Mouse (Mus musculus) myocyte (in vitro differentiated cells): ENCODE measurements around the gene Nrm. TPM values are rescaled to one million over a fixed set of nuclear protein-coding genes. Genes with fewer than 3 reads are reported as not detected.

Experiments used
- H3K27me3 ChIP-seq: one replicate; pipeline ENCODE4 v1.6.1; 2011; ENCODE audit not compliant: control insufficient read depth, insufficient read depth, insufficient read length
- H3K36me3 ChIP-seq: one replicate; pipeline ENCODE4 v1.6.1; 2011; ENCODE audit not compliant: control insufficient read depth, insufficient read depth
- H3K4me2 ChIP-seq: one replicate; pipeline ENCODE4 v1.6.1; 2011; ENCODE audit warnings: low read depth, control low read depth
- H3K4me3 ChIP-seq: one replicate; pipeline ENCODE4 v1.5.1; 2011; ENCODE audit warnings: mild to moderate bottlenecking, control low read depth, moderate library complexity
- H3K79me2 ChIP-seq: one replicate; pipeline ENCODE4 v1.6.1; 2011; ENCODE audit not compliant: control insufficient read depth, insufficient read depth
- H3ac ChIP-seq: one replicate; pipeline ENCODE4 v1.6.1; 2011; ENCODE audit not compliant: control insufficient read depth, insufficient read length
- CEBPB ChIP-seq: IDR thresholded peaks from 2 replicates; pipeline ENCODE4 v1.6.1; 2011; ENCODE audit warnings: mild to moderate bottlenecking, moderate library complexity; ENCODE audit not compliant: poor library complexity, insufficient read depth, severe bottlenecking
- E2F4 ChIP-seq: IDR thresholded peaks from one replicate; pipeline ENCODE4 v1.6.1; 2011; ENCODE audit warnings: mild to moderate bottlenecking, control low read depth, moderate library complexity; ENCODE audit not compliant: insufficient read depth
- MAX ChIP-seq: IDR thresholded peaks from one replicate; pipeline ENCODE4 v1.6.1; 2011; ENCODE audit warnings: low read depth, mild to moderate bottlenecking, control low read depth
- MYOD1 ChIP-seq, 3 experiments: IDR thresholded peaks; one replicate each; pipeline ENCODE4 v1.6.1; 2011; ENCODE audit warnings: control low read depth in 2 of 3, low read depth in 2 of 3, mild to moderate bottlenecking in 2 of 3, moderate library complexity in 1 of 3; ENCODE audit not compliant: insufficient read length in 2 of 3, control insufficient read depth in 1 of 3
- MYOG ChIP-seq, 3 experiments: IDR thresholded peaks; one replicate each; pipeline ENCODE4 v1.6.1; 2011; ENCODE audit warnings: control low read depth in 2 of 3, low read depth in 2 of 3, mild to moderate bottlenecking in 2 of 3; ENCODE audit not compliant: insufficient read length in 2 of 3, control insufficient read depth in 1 of 3, insufficient read depth in 1 of 3
- POLR2A ChIP-seq: IDR thresholded peaks from one replicate; pipeline ENCODE4 v1.6.1; 2011; ENCODE audit warnings: low read depth, mild to moderate bottlenecking, control low read depth, moderate library complexity; ENCODE audit not compliant: insufficient read length
- POLR2AphosphoS2 ChIP-seq: IDR thresholded peaks from one replicate; pipeline ENCODE4 v1.6.1; 2011; ENCODE audit warnings: low read depth, control low read depth; ENCODE audit not compliant: insufficient read length
- REST ChIP-seq: IDR thresholded peaks from one replicate; pipeline ENCODE4 v1.6.1; 2011; ENCODE audit warnings: mild to moderate bottlenecking, control low read depth, moderate library complexity; ENCODE audit not compliant: insufficient read depth, insufficient read length
- SRF ChIP-seq: IDR thresholded peaks from one replicate; pipeline ENCODE4 v1.6.1; 2011; ENCODE audit warnings: low read depth; ENCODE audit not compliant: control insufficient read depth, insufficient read length
- TCF12 ChIP-seq: IDR thresholded peaks from one replicate; pipeline ENCODE4 v1.6.1; 2011; ENCODE audit warnings: mild to moderate bottlenecking, control low read depth; ENCODE audit not compliant: poor library complexity, insufficient read depth, severe bottlenecking
- TCF3 ChIP-seq: IDR thresholded peaks from one replicate; pipeline ENCODE4 v1.6.1; 2011; ENCODE audit warnings: low read depth, control low read depth; ENCODE audit not compliant: insufficient read length
- USF1 ChIP-seq: IDR thresholded peaks from one replicate; pipeline ENCODE4 v1.6.1; 2011; ENCODE audit warnings: low read depth, mild to moderate bottlenecking, control low read depth, moderate library complexity
- polyA plus RNA-seq: library from polyadenylated mRNA; unstranded; fragments of >200 nt; fragmentation: generic; extraction: Trizol; gene quantifications from one replicate; pipeline ENCODE4 v1.2.1, GENCODE M21; 2012; ENCODE audit warnings: missing spikeins

Nrm gene
- polyA plus RNA-seq, 1 experiment: 18.5 TPM

DNA sequence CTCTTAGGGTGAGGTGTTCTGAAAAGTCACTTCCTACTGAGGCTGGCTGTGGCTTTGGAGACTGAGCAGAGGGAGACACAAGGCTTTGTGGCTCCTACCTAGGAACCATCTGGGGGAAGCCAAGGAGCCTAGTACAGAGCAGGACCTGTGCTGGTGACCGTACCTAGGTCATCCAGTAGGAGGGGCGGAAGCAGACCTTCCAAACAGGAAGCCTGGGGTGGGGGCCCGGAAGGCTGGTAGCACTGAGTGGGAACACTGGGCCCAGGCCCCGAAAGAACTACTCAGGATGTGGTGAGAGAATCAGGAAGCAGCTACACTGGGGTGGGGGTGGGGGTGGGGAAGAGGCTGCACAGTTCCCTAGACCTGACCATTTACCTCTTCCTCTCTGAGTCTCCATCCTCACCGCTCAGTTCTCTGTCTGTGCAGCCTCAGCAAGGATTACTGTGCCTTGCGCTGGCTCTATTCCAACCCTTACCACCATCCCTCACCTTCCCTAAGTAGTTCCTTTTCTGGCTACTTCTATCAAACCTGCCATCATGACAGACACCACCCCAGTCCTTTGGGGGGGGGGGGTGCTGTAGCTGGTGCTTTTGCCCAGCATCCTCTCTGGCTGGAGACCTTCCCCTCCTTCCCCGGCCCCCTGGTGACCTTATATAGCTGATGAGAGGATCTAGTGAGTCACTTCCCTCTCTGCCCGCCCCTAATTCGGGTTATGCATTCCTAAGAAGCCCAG lies 9.2 kb downstream of the Nrm start:
- H3K79me2 ChIP-seq: peaks cover 82% of the 10 kb centered on the region
- H3K4me2 ChIP-seq: peak overlapping the region; percentile 99
- peak overlapping the region; percentile 90 for H3K4me3 ChIP-seq
- TF ChIP-seq POLR2AphosphoS2 (peak; percentile 14), POLR2A (no peak), SRF (peak; percentile 65), REST (no peak)
- H3K27me3 ChIP-seq: no peaks in the 10 kb centered on the region
- no peak overlapping the region for H3ac ChIP-seq
- peaks cover 14% of the 10 kb centered on the region for H3K36me3 ChIP-seq

DNA sequence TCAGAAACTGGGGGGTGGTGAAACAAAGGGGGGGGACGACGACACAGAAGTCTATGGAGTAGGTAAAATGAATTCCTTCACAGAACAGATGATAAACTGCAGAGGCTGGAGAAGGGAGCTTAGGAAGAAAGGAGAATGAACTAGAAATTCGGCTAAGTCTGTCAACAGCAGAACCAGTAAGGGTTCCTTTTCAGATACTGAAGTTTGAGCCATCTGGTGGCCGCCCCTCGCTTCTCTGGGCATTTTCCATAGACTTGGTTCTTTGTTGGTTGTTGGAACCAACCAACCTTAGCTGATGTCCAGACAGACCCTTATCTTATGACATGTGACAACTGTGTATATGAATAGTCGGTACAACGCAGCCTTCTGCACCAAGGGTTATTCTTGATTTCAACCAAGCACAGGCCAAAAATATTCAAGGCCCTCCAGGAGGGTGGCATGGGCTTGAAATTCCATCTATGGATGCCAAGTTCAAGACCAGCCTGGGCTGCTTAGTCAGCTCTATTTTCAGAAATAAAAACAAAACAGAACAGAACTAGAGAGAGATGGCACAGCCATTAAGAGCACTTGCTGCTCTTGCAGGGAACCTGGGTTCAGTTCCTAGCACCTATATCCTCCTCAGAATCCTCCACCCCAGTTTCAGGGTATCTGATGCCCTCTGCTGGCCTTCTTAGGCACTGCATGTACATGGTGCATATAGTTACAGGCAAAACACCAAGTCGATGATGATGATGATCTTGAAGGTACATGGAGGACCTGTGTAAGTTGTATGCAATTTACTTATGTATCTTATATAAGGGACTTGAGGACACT lies 10.0 kb downstream of the Nrm start:
- Histone ChIP-seq H3K4me3 (peak overlapping the region; percentile 90), H3K27me3 (no peaks in the 10 kb centered on the region), H3ac (no peak overlapping the region), H3K79me2 (peaks cover 85% of the 10 kb centered on the region), H3K4me2 (peak overlapping the region; percentile 99), H3K36me3 (peaks cover 18% of the 10 kb centered on the region)
- TF ChIP-seq TCF3 (no peak), MYOD1 (IDR thresholded peaks at IDR 0.05; ENCODE audit: control insufficient read depth in 1 of 3, insufficient read length in 2 of 3, low read depth in 2 of 3) (no peak), POLR2AphosphoS2 (no peak), CEBPB (no peak), MYOG (IDR thresholded peaks at IDR 0.05; ENCODE audit: control insufficient read depth in 1 of 3, insufficient read depth in 1 of 3, insufficient read length in 2 of 3, low read depth in 2 of 3) (no peak), SRF (no peak), REST (no peak), POLR2A (no peak), MAX (no peak), E2F4 (no peak)

DNA sequence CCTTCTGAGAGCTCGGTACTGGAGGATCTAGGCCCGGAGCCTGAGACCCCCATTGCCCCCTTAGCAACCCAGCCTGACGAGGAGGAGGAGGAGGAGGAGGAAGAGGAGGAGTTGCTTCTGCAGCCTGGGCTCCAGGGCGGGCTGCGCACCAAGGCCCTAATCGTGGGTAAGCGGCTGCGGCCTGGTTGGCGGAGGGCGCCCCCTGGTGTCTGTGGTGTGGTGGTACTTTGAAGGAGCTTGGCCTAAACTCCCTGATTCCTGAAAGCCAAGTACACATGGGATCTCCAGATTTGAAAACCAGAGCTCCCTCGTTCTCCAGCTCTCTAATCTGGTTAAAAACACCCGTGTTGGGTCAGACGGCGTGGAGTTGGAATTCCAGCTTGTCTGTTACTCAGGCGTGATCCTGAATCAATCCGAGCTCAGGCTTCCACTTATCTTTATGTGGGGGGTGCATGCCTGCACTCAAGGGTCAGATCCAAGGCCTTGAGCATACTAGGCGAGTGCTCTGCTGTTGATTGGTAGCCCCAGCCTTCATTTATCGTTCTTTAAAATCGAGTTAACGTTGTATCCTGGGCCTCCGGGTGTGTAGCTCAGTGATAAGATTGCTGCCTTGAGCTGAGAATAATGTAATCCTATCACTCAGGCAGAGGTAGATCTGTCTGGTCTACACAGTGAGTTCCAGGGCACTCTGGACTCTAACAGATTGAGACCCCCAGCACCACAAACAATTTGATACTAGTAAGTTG lies 12.8 kb downstream of the Nrm start:
- Histone ChIP-seq H3K27me3 (no peaks in the 10 kb centered on the region), H3K36me3 (peaks cover 23% of the 10 kb centered on the region), H3K4me2 (peak overlapping the region; percentile 37), H3K79me2 (peaks cover 61% of the 10 kb centered on the region), H3K4me3 (no peak overlapping the region), H3ac (no peak overlapping the region)
- TF ChIP-seq POLR2AphosphoS2: peak; percentile 19
- no peak for TF ChIP-seq TCF12
- no peak for TF ChIP-seq MYOD1 (IDR thresholded peaks at IDR 0.05; ENCODE audit: control insufficient read depth in 1 of 3, insufficient read length in 2 of 3, low read depth in 2 of 3)
- no peak for TF ChIP-seq SRF

- no peak for TF ChIP-seq MYOD1 (IDR thresholded peaks at IDR 0.05; ENCODE audit: control insufficient read depth in 1 of 3, insufficient read length in 2 of 3, low read depth in 2 of 3)
- no peak for TF ChIP-seq E2F4
- TF ChIP-seq USF1: no peak
- TF ChIP-seq MYOG (IDR thresholded peaks at IDR 0.05; ENCODE audit: control insufficient read depth in 1 of 3, insufficient read depth in 1 of 3, insufficient read length in 2 of 3, low read depth in 2 of 3): no peak
- TF ChIP-seq SRF: no peak
- TF ChIP-seq POLR2A: no peak
- TF ChIP-seq POLR2AphosphoS2: no peak
- TF ChIP-seq CEBPB: no peak
- no peak for TF ChIP-seq TCF12
- TF ChIP-seq MAX: no peak
- TF ChIP-seq REST: no peak
- TF ChIP-seq TCF3: no peak
- no peak overlapping the region for H3K4me2 ChIP-seq
- no peak overlapping the region for H3K4me3 ChIP-seq
- H3K27me3 ChIP-seq: no peaks in the 10 kb centered on the region
- H3K79me2 ChIP-seq: peaks cover 53% of the 10 kb centered on the region
- H3ac ChIP-seq: no peak overlapping the region
- H3K36me3 ChIP-seq: peaks cover 23% of the 10 kb centered on the region
Measured at GRCm38 (mm10) chr17:35874721-35875120, 13.6 kb downstream of the Nrm start.
